Mouse (Mus musculus): ENCODE measurements around the gene Vmn2r10. TPM values are rescaled to one million over a fixed set of nuclear protein-coding genes. Genes with fewer than 3 reads are reported as not detected.
"Not testable (repeated sequence)": the region's sequence is repeated elsewhere in the genome, so short reads cannot be mapped to it uniquely, and the experiment has no call there.

Gene Vmn2r10
- not detected in 2 replicates for polyA plus RNA-seq (2014; fragmentation: Nextera tagmentation; extraction: Ambion mirVana)

GRCm38 (mm10) chr5:109006427-109006826 lies at the start of gene Vmn2r10:
TSS of gene Vmn2r10 (minus strand) at chr5:109006527.
- H3K36me3 ChIP-seq (ENCODE audit: control insufficient read depth, insufficient read depth, low read length); H3K4me3 ChIP-seq (ENCODE audit: low read depth, low read length); H3K4me2 ChIP-seq; H3K27ac ChIP-seq (ENCODE audit: low read depth, low read length); H3K27me3 ChIP-seq (ENCODE audit: control insufficient read depth, insufficient read depth, low read length); H3K9ac ChIP-seq (ENCODE audit: low read depth, low read length); H3K9me3 ChIP-seq (replicated peaks; ENCODE audit: control insufficient read depth, low read length); ATAC-seq (replicated peaks; ENCODE audit: insufficient number of reproducible peaks, low FRiP score, low TSS enrichment); H3K4me1 ChIP-seq (ENCODE audit: control insufficient read depth, insufficient read depth, low read length): not testable (repeated sequence)

DNA sequence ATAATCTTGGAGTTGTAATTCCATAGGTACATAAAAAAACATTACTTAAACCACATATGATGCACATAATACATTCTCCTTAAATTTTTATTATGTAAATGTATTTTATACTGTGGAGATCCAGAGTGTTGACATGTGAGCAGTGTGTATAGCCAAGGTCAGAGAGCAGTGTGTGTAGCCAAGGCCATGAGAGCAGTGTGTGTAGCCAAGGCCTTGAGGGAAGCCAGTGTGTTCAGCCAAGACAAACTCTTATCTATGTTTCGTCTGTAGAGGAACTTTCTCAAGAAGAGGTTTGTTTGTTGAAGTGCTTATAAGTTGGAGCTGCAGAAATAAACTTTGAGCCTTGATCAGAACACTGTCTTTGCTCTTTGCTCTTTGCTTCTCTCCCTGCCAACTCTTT lies 49.0 kb upstream of the Vmn2r10 start:
- Histone ChIP-seq H3K4me3 (ENCODE audit: low read depth, low read length) (no peak overlapping the region), H3K4me2 (no peak overlapping the region), H3K9me3 (replicated peaks; ENCODE audit: control insufficient read depth, low read length) (no peaks in the 10 kb centered on the region), H3K27me3 (ENCODE audit: control insufficient read depth, insufficient read depth, low read length) (no peaks in the 10 kb centered on the region), H3K4me1 (ENCODE audit: control insufficient read depth, insufficient read depth, low read length) (no peaks in the 10 kb centered on the region), H3K9ac (ENCODE audit: low read depth, low read length) (no peak overlapping the region), H3K36me3 (ENCODE audit: control insufficient read depth, insufficient read depth, low read length) (no peaks in the 10 kb centered on the region), H3K27ac (ENCODE audit: low read depth, low read length) (no peak overlapping the region)
- WGBS (ENCODE audit: insufficient replicate concordance), result 62% methylated on average over 1 of the region's 1 CpGs
- no peak for ATAC-seq (replicated peaks; ENCODE audit: insufficient number of reproducible peaks, low FRiP score, low TSS enrichment)

GRCm38 (mm10) chr5:109032591-109032990 lies 26.3 kb upstream of the Vmn2r10 start:
- H3K4me3 ChIP-seq (ENCODE audit: low read depth, low read length), result no peak overlapping the region
- no peaks in the 10 kb centered on the region for H3K27me3 ChIP-seq (ENCODE audit: control insufficient read depth, insufficient read depth, low read length)
- no peak overlapping the region for H3K27ac ChIP-seq (ENCODE audit: low read depth, low read length)
- H3K4me1 ChIP-seq (ENCODE audit: control insufficient read depth, insufficient read depth, low read length), result no peaks in the 10 kb centered on the region
- H3K9ac ChIP-seq (ENCODE audit: low read depth, low read length), result no peak overlapping the region
- H3K9me3 ChIP-seq (replicated peaks; ENCODE audit: control insufficient read depth, low read length), result no peaks in the 10 kb centered on the region
- no peak overlapping the region for H3K4me2 ChIP-seq
- no peak for ATAC-seq (replicated peaks; ENCODE audit: insufficient number of reproducible peaks, low FRiP score, low TSS enrichment)
- no peaks in the 10 kb centered on the region for H3K36me3 ChIP-seq (ENCODE audit: control insufficient read depth, insufficient read depth, low read length)

GRCm38 (mm10) chr5:108988924-108989323 lies 17.4 kb downstream of the Vmn2r10 start:
- H3K27ac ChIP-seq (ENCODE audit: low read depth, low read length), result no peak overlapping the region
- no peaks in the 10 kb centered on the region for H3K9me3 ChIP-seq (replicated peaks; ENCODE audit: control insufficient read depth, low read length)
- H3K36me3 ChIP-seq (ENCODE audit: control insufficient read depth, insufficient read depth, low read length), result no peaks in the 10 kb centered on the region
- H3K4me1 ChIP-seq (ENCODE audit: control insufficient read depth, insufficient read depth, low read length), result no peaks in the 10 kb centered on the region
- no peak overlapping the region for H3K4me2 ChIP-seq
- no peak for ATAC-seq (replicated peaks; ENCODE audit: insufficient number of reproducible peaks, low FRiP score, low TSS enrichment)
- no peak overlapping the region for H3K9ac ChIP-seq (ENCODE audit: low read depth, low read length)
- H3K27me3 ChIP-seq (ENCODE audit: control insufficient read depth, insufficient read depth, low read length), result no peaks in the 10 kb centered on the region
- 69% methylated on average over 3 of the region's 3 CpGs for WGBS (ENCODE audit: insufficient replicate concordance)
- no peak overlapping the region for H3K4me3 ChIP-seq (ENCODE audit: low read depth, low read length)

Other genes starting within 250 kb of the Vmn2r10 start
- gene Rnf212, start 231.5 kb downstream of the Vmn2r10 start, polyA plus RNA-seq (2014; fragmentation: Nextera tagmentation; extraction: Ambion mirVana), result 2.9 and 4.1 TPM in 2 replicates
- gene Tmed11, start 211.2 kb downstream of the Vmn2r10 start, polyA plus RNA-seq (2014; fragmentation: Nextera tagmentation; extraction: Ambion mirVana), result not detected in 2 replicates
- gene Vmn2r8, start 197.7 kb downstream of the Vmn2r10 start, polyA plus RNA-seq (2014; fragmentation: Nextera tagmentation; extraction: Ambion mirVana), result not detected in 2 replicates
- not detected in 2 replicates for gene Vmn2r9, start 153.9 kb downstream of the Vmn2r10 start, polyA plus RNA-seq (2014; fragmentation: Nextera tagmentation; extraction: Ambion mirVana)
- not detected in 2 replicates for gene Vmn2r11, start 53.0 kb upstream of the Vmn2r10 start, polyA plus RNA-seq (2014; fragmentation: Nextera tagmentation; extraction: Ambion mirVana)
- not detected in 2 replicates for gene Vmn2r12, start 91.4 kb upstream of the Vmn2r10 start, polyA plus RNA-seq (2014; fragmentation: Nextera tagmentation; extraction: Ambion mirVana)
- not detected in 2 replicates for gene Vmn2r13, start 185.7 kb upstream of the Vmn2r10 start, polyA plus RNA-seq (2014; fragmentation: Nextera tagmentation; extraction: Ambion mirVana)
- gene Vmn2r14, start 218.2 kb upstream of the Vmn2r10 start, polyA plus RNA-seq (2014; fragmentation: Nextera tagmentation; extraction: Ambion mirVana), result not detected in 2 replicates